Mouse (Mus musculus): Measurements from ENCODE around the gene Kdm5b. TPM values are rescaled to one million over a fixed set of nuclear protein-coding genes. Genes with fewer than 3 reads are reported as not detected.

The Kdm5b gene
- polyA plus RNA-seq, 1 experiment from 2014 or later = 46.4 TPM

DNA sequence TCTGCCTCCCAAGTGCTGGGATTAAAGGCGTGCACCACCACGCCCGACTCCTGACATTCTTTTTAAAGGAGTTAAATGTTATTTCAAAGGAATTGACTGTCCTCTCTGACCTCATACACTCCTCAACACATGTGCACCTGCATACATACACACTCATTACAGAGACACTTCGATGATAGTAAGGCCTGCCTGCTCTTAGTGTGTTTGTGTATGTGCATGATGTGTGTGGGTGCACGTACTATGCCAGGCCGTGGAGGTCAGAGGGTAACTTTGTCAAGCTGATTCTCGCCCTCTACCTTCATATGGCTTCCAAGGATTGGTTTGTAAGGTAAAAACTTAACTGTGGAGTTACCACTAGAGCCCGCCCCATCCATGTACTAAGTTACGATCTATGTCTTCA, 10.2 kb downstream of the Kdm5b start:
- Histone ChIP-seq H3K27me3 (ENCODE audit: control insufficient read depth, insufficient read depth, low read depth, low read length) (no peaks in the 10 kb centered on the region), H3K9ac (ENCODE audit: low read length) (no peak overlapping the region), H3K4me2 (ENCODE audit: low read depth, low read length) (no peak overlapping the region), H3K9me3 (ENCODE audit: control insufficient read depth, low read length) (no peaks in the 10 kb centered on the region), H3K27ac (ENCODE audit: low read length) (no peak overlapping the region), H3K4me1 (replicated peaks; ENCODE audit: control insufficient read depth, insufficient read depth, low read length) (no peaks in the 10 kb centered on the region; the same call in 1 of the 2 replicates), H3K4me3 (ENCODE audit: low read length) (no peak overlapping the region), H3K36me3 (ENCODE audit: control insufficient read depth, insufficient read depth, low read length) (no peaks in the 10 kb centered on the region)
- 89% methylated on average over 9 of the region's 9 CpGs for WGBS
- no peak for ATAC-seq (ENCODE audit: low read depth)

- Histone ChIP-seq H3K27me3 (ENCODE audit: control insufficient read depth, insufficient read depth, low read depth, low read length) (no peaks in the 10 kb centered on the region), H3K9ac (ENCODE audit: low read length) (no peak overlapping the region), H3K36me3 (ENCODE audit: control insufficient read depth, insufficient read depth, low read length) (no peaks in the 10 kb centered on the region), H3K4me1 (replicated peaks; ENCODE audit: control insufficient read depth, insufficient read depth, low read length) (no peaks in the 10 kb centered on the region; the same call in 1 of the 2 replicates), H3K4me3 (ENCODE audit: low read length) (no peak overlapping the region), H3K27ac (ENCODE audit: low read length) (no peak overlapping the region), H3K4me2 (ENCODE audit: low read depth, low read length) (no peak overlapping the region), H3K9me3 (ENCODE audit: control insufficient read depth, low read length) (no peaks in the 10 kb centered on the region)
- WGBS = 68% methylated on average over 3 of the region's 3 CpGs
- no peak for ATAC-seq (ENCODE audit: low read depth)
Measured at GRCm38 (mm10) chr1:134570631-134571030, 10.7 kb downstream of the Kdm5b start.

DNA sequence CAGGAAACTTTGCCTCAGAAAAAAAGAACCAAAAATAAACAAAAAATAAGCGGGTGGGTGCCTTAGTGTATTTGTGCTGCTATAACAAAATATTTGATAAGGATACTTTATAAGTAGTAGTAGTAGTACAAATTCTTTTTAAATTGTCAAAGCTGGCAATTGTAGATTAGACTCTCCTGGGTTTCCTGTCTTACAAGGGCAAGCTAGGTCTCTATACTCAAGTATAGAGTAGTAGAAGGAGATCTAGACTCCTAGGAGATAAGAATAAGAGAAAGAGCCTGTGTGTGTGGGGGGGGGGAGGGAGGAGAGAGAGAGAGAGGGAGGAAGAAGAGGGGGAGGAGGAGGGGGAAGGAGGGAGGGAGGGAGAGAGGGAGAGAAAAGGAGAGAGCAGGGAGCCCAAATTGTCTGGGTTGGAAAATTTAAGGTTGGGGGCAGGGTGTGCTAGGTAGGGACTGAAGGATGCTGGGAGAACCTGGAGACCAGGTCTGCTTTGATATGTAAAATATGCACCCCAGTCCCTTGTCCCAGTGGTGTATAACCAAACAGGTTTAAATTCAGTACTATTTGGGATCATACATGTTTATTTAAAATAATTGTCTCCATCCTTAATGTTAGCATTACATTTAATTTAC, 13.4 kb downstream of the Kdm5b start:
- Histone ChIP-seq H3K4me3 (ENCODE audit: low read length) (no peak overlapping the region), H3K4me1 (replicated peaks; ENCODE audit: control insufficient read depth, insufficient read depth, low read length) (no peaks in the 10 kb centered on the region), H3K27ac (ENCODE audit: low read length) (no peak overlapping the region), H3K9me3 (ENCODE audit: control insufficient read depth, low read length) (no peaks in the 10 kb centered on the region), H3K27me3 (ENCODE audit: control insufficient read depth, insufficient read depth, low read depth, low read length) (no peaks in the 10 kb centered on the region), H3K9ac (ENCODE audit: low read length) (no peak overlapping the region), H3K36me3 (ENCODE audit: control insufficient read depth, insufficient read depth, low read length) (no peaks in the 10 kb centered on the region), H3K4me2 (ENCODE audit: low read depth, low read length) (no peak overlapping the region)
- no peak for ATAC-seq (ENCODE audit: low read depth)
- 33% methylated on average over 1 of the region's 1 CpGs for WGBS

GRCm38 (mm10) chr1:134573932-134574315, 14.0 kb downstream of the Kdm5b start:
- H3K4me1 ChIP-seq (replicated peaks; ENCODE audit: control insufficient read depth, insufficient read depth, low read length) = no peaks in the 10 kb centered on the region
- ATAC-seq (ENCODE audit: low read depth) = no peak
- H3K27ac ChIP-seq (ENCODE audit: low read length) = no peak overlapping the region
- 70% methylated on average over 5 of the region's 5 CpGs for WGBS
- no peaks in the 10 kb centered on the region for H3K27me3 ChIP-seq (ENCODE audit: control insufficient read depth, insufficient read depth, low read depth, low read length)
- H3K36me3 ChIP-seq (ENCODE audit: control insufficient read depth, insufficient read depth, low read length) = no peaks in the 10 kb centered on the region
- H3K9ac ChIP-seq (ENCODE audit: low read length) = no peak overlapping the region
- no peak overlapping the region for H3K4me3 ChIP-seq (ENCODE audit: low read length)
- no peak overlapping the region for H3K4me2 ChIP-seq (ENCODE audit: low read depth, low read length)
- no peaks in the 10 kb centered on the region for H3K9me3 ChIP-seq (ENCODE audit: control insufficient read depth, low read length)

GRCm38 (mm10) chr1:134577384-134578120, 17.6 kb downstream of the Kdm5b start:
- 80% methylated on average over 6 of the region's 6 CpGs for WGBS
- Histone ChIP-seq H3K4me3 (ENCODE audit: low read length) (no peak overlapping the region), H3K9me3 (ENCODE audit: control insufficient read depth, low read length) (no peaks in the 10 kb centered on the region), H3K36me3 (ENCODE audit: control insufficient read depth, insufficient read depth, low read length) (no peaks in the 10 kb centered on the region), H3K27ac (ENCODE audit: low read length) (no peak overlapping the region), H3K9ac (ENCODE audit: low read length) (no peak overlapping the region), H3K27me3 (ENCODE audit: control insufficient read depth, insufficient read depth, low read depth, low read length) (no peaks in the 10 kb centered on the region), H3K4me1 (replicated peaks; ENCODE audit: control insufficient read depth, insufficient read depth, low read length) (no peaks in the 10 kb centered on the region), H3K4me2 (ENCODE audit: low read depth, low read length) (no peak overlapping the region)
- no peak for ATAC-seq (ENCODE audit: low read depth)

GRCm38 (mm10) chr1:134580796-134581195, 20.8 kb downstream of the Kdm5b start:
- ATAC-seq (ENCODE audit: low read depth) = no peak
- Histone ChIP-seq H3K9me3 (ENCODE audit: control insufficient read depth, low read length) (no peaks in the 10 kb centered on the region), H3K4me1 (replicated peaks; ENCODE audit: control insufficient read depth, insufficient read depth, low read length) (no peaks in the 10 kb centered on the region), H3K4me2 (ENCODE audit: low read depth, low read length) (no peak overlapping the region), H3K4me3 (ENCODE audit: low read length) (no peak overlapping the region), H3K27me3 (ENCODE audit: control insufficient read depth, insufficient read depth, low read depth, low read length) (no peaks in the 10 kb centered on the region), H3K9ac (ENCODE audit: low read length) (no peak overlapping the region), H3K27ac (ENCODE audit: low read length) (no peak overlapping the region), H3K36me3 (ENCODE audit: control insufficient read depth, insufficient read depth, low read length) (peaks cover 6% of the 10 kb centered on the region)
- WGBS = 80% methylated on average over 2 of the region's 2 CpGs

- H3K36me3 ChIP-seq (ENCODE audit: control insufficient read depth, insufficient read depth, low read length) = peaks cover 7% of the 10 kb centered on the region
- 50% methylated on average over 3 of the region's 3 CpGs for WGBS
- no peaks in the 10 kb centered on the region for H3K9me3 ChIP-seq (ENCODE audit: control insufficient read depth, low read length)
- no peak for ATAC-seq (ENCODE audit: low read depth)
- H3K4me2 ChIP-seq (ENCODE audit: low read depth, low read length) = no peak overlapping the region
- no peak overlapping the region for H3K9ac ChIP-seq (ENCODE audit: low read length)
- H3K4me3 ChIP-seq (ENCODE audit: low read length) = no peak overlapping the region
- no peaks in the 10 kb centered on the region for H3K4me1 ChIP-seq (replicated peaks; ENCODE audit: control insufficient read depth, insufficient read depth, low read length)
- H3K27me3 ChIP-seq (ENCODE audit: control insufficient read depth, insufficient read depth, low read depth, low read length) = no peaks in the 10 kb centered on the region
- H3K27ac ChIP-seq (ENCODE audit: low read length) = no peak overlapping the region
Measured at GRCm38 (mm10) chr1:134583560-134583959, 23.6 kb downstream of the Kdm5b start.

GRCm38 (mm10) chr1:134589676-134590075, 29.7 kb downstream of the Kdm5b start:
- H3K27me3 ChIP-seq (ENCODE audit: control insufficient read depth, insufficient read depth, low read depth, low read length) = no peaks in the 10 kb centered on the region
- peaks cover 24% of the 10 kb centered on the region for H3K36me3 ChIP-seq (ENCODE audit: control insufficient read depth, insufficient read depth, low read length)
- no peak overlapping the region for H3K9ac ChIP-seq (ENCODE audit: low read length)
- H3K27ac ChIP-seq (ENCODE audit: low read length) = no peak overlapping the region
- no peaks in the 10 kb centered on the region for H3K9me3 ChIP-seq (ENCODE audit: control insufficient read depth, low read length)
- H3K4me3 ChIP-seq (ENCODE audit: low read length) = no peak overlapping the region
- no peak for ATAC-seq (ENCODE audit: low read depth)
- H3K4me1 ChIP-seq (replicated peaks; ENCODE audit: control insufficient read depth, insufficient read depth, low read length) = no peaks in the 10 kb centered on the region
- H3K4me2 ChIP-seq (ENCODE audit: low read depth, low read length) = no peak overlapping the region

GRCm38 (mm10) chr1:134591773-134592172, 31.8 kb downstream of the Kdm5b start:
- Histone ChIP-seq H3K9ac (ENCODE audit: low read length) (no peak overlapping the region), H3K4me1 (replicated peaks; ENCODE audit: control insufficient read depth, insufficient read depth, low read length) (no peaks in the 10 kb centered on the region), H3K27ac (ENCODE audit: low read length) (no peak overlapping the region), H3K27me3 (ENCODE audit: control insufficient read depth, insufficient read depth, low read depth, low read length) (no peaks in the 10 kb centered on the region), H3K9me3 (ENCODE audit: control insufficient read depth, low read length) (no peaks in the 10 kb centered on the region), H3K4me2 (ENCODE audit: low read depth, low read length) (no peak overlapping the region), H3K36me3 (ENCODE audit: control insufficient read depth, insufficient read depth, low read length) (peaks cover 28% of the 10 kb centered on the region), H3K4me3 (ENCODE audit: low read length) (no peak overlapping the region)
- no peak for ATAC-seq (ENCODE audit: low read depth)
- WGBS = 86% methylated on average over 2 of the region's 2 CpGs

All from lung, embryonic 16.5 days (tissue).